In genomic region chr16:8748175-8748846, GRCm38 (mm10) we compare ENCODE assay signal across 10 mouse cellular contexts. TPM values are rescaled to one million over a fixed set of nuclear protein-coding genes. Genes with fewer than 3 reads are reported as not detected.
DNase-seq lines count a peak whose midpoint lies in the region; ATAC-seq and TF ChIP-seq lines count a peak whose summit lies in the region.
"Had no signal": no experiment of that assay in that cellular context is flagged by ENCODE, and none has a peak within 500 bp of the region (broad histone marks: within the 10 kb centered on the region; RNA-seq: fewer than 3 reads in every experiment).

No protein-coding gene starts in this region.

- H3K9me3 ChIP-seq in liver, postnatal 0 days (ENCODE audit: low read length): no peaks in the 10 kb centered on the region
- H3K9me3 ChIP-seq in midbrain, embryonic 14.5 days (ENCODE audit: control insufficient read depth, low read length): no peaks in the 10 kb centered on the region
- H3K9me3 ChIP-seq: embryonic facial prominence, embryonic 15.5 days; heart, embryonic 13.5 days had no signal

- H3K27ac ChIP-seq in liver, postnatal 0 days (ENCODE audit: low read depth): peak overlapping the region; percentile 71
- H3K27ac ChIP-seq in midbrain, embryonic 14.5 days (replicated peaks; ENCODE audit: low read depth, low read length): no peak overlapping the region
- H3K27ac ChIP-seq: embryonic facial prominence, embryonic 15.5 days; heart, embryonic 13.5 days had no signal

- peak; percentile 55 to 59 for DNase-seq in adrenal gland, postnatal 36 days
- DNase-seq in adrenal gland, postnatal 4 days (ENCODE audit: low spot score in 2 of 2): no peak
- peak; percentile 78 for DNase-seq in 3134 (ENCODE audit: extremely low read depth, insufficient read length, low spot score)
- peak; percentile 50 for DNase-seq in liver, postnatal 0 days
- no peak for DNase-seq in left cerebral cortex, adult 18-20 months (ENCODE audit: low spot score in 2 of 2)
- DNase-seq in midbrain, embryonic 14.5 days: no peak

- H3K27me3 ChIP-seq in liver, postnatal 0 days (ENCODE audit: insufficient read depth, low read length): no peaks in the 10 kb centered on the region
- H3K27me3 ChIP-seq in midbrain, embryonic 14.5 days (ENCODE audit: control insufficient read depth, insufficient read depth, low read length): no peaks in the 10 kb centered on the region
- H3K27me3 ChIP-seq: embryonic facial prominence, embryonic 15.5 days; heart, embryonic 13.5 days had no signal

- no peak overlapping the region; the same call in 1 of the 2 replicates for H3K9ac ChIP-seq in liver, postnatal 0 days (replicated peaks)
- no peak overlapping the region for H3K9ac ChIP-seq in midbrain, embryonic 14.5 days (replicated peaks; ENCODE audit: low read length)
- H3K9ac ChIP-seq: embryonic facial prominence, embryonic 15.5 days; heart, embryonic 13.5 days had no signal

- TF ChIP-seq EP300 in liver, postnatal 0 days (IDR thresholded peaks at IDR 0.05; ENCODE audit: low read depth): no peak

- no peaks in the 10 kb centered on the region for H3K36me3 ChIP-seq in liver, postnatal 0 days (replicated peaks; ENCODE audit: insufficient read depth, low read length)
- H3K36me3 ChIP-seq in midbrain, embryonic 14.5 days (ENCODE audit: control insufficient read depth, insufficient read depth, low read length): no peaks in the 10 kb centered on the region
- H3K36me3 ChIP-seq: embryonic facial prominence, embryonic 15.5 days; heart, embryonic 13.5 days had no signal

- peak overlapping the region; percentile 27; the same call in 1 of the 2 replicates for H3K4me2 ChIP-seq in liver, postnatal 0 days (ENCODE audit: low read depth, low read length)
- H3K4me2 ChIP-seq in midbrain, embryonic 14.5 days (ENCODE audit: low read length): no peak overlapping the region
- H3K4me2 ChIP-seq: embryonic facial prominence, embryonic 15.5 days; heart, embryonic 13.5 days had no signal

- 48% methylated on average over 6 of the region's 6 CpGs for WGBS in liver, postnatal 0 days (ENCODE audit: insufficient replicate concordance)
- 86% methylated on average over 6 of the region's 6 CpGs for WGBS in midbrain, embryonic 14.5 days

- TF ChIP-seq CTCF in liver, postnatal 0 days (IDR thresholded peaks at IDR 0.05; ENCODE audit: low read depth): no peak

- no peak overlapping the region for H3K4me3 ChIP-seq in liver, postnatal 0 days (ENCODE audit: low read depth, low read length)
- no peak overlapping the region for H3K4me3 ChIP-seq in midbrain, embryonic 14.5 days (replicated peaks; ENCODE audit: low read depth, low read length)
- H3K4me3 ChIP-seq: embryonic facial prominence, embryonic 15.5 days; heart, embryonic 13.5 days had no signal

- peak; percentile 55 for ATAC-seq in erythroblast, adult 5-6 weeks (replicated peaks; ENCODE audit: low FRiP score, poor library complexity, severe bottlenecking)
- no peak for ATAC-seq in liver, postnatal 0 days
- ATAC-seq in midbrain, embryonic 14.5 days (ENCODE audit: low FRiP score, low TSS enrichment): no peak
- no peak for ATAC-seq in frontal cortex, adult (ENCODE audit: low TSS enrichment)

- H3K4me1 ChIP-seq in liver, postnatal 0 days (ENCODE audit: insufficient read depth): peaks cover 47% of the 10 kb centered on the region
- H3K4me1 ChIP-seq in midbrain, embryonic 14.5 days (ENCODE audit: control insufficient read depth, insufficient read depth, low read length): no peaks in the 10 kb centered on the region
- H3K4me1 ChIP-seq: embryonic facial prominence, embryonic 15.5 days; heart, embryonic 13.5 days had no signal

RNA-seq across cellular contexts. Expression of gene Usp7, which starts 43.8 kb away (rescaled TPM):
- total RNA-seq in adrenal gland, postnatal 36 days (2021): 100 to 1,000 TPM; 106 to 111 TPM
- 100 to 1,000 TPM; 142 to 178 TPM for total RNA-seq in adrenal gland, postnatal 4 days (2021)
- total RNA-seq in erythroblast, adult 5-6 weeks (2015; ENCODE audit: low replicate concordance): 545 and 592 TPM in 2 replicates
- total RNA-seq in erythroblast, adult 5-6 weeks (2017; ENCODE audit: low replicate concordance): 1,042 and 1,164 TPM in 2 replicates
- 15.8 and 17.7 TPM in 2 replicates for polyA plus RNA-seq in liver, postnatal 0 days (2015; fragmentation: Nextera tagmentation; extraction: Ambion mirVana)
- 100 to 1,000 TPM; 160 to 165 TPM for total RNA-seq in left cerebral cortex, adult 18-20 months (2021)
- 49.9 and 50.0 TPM in 2 replicates for polyA plus RNA-seq in midbrain, embryonic 14.5 days (2014; fragmentation: Nextera tagmentation; extraction: Ambion mirVana)

Comparison
In these comparisons a context has a peak if more than half of its experiments do, and no peak if none do; other contexts are left out.
1. DNase-seq: peak in adrenal gland, postnatal 36 days (2 of 2), 3134 (single experiment) and liver, postnatal 0 days (single experiment); none in adrenal gland, postnatal 4 days (0 of 2), left cerebral cortex, adult 18-20 months (0 of 2) and midbrain, embryonic 14.5 days (single experiment).